8 mouse cellular contexts compared by ENCODE assay signal in genomic region chr5:114569918-114570670, GRCm38 (mm10). TPM values are rescaled to one million over a fixed set of nuclear protein-coding genes. Genes with fewer than 3 reads are reported as not detected.
DNase-seq lines count a peak whose midpoint lies in the region; ATAC-seq lines count a peak whose summit lies in the region.

No protein-coding gene starts in this region.

- no peak overlapping the region for H3K27ac ChIP-seq in embryonic facial prominence, embryonic 10.5 days (replicated peaks)
- no peak overlapping the region for H3K27ac ChIP-seq in heart, embryonic 12.5 days (ENCODE audit: poor library complexity, severe bottlenecking)
- no peak overlapping the region for H3K27ac ChIP-seq in liver, embryonic 12.5 days
- no peak overlapping the region for H3K27ac ChIP-seq in neural tube, embryonic 14.5 days (ENCODE audit: low read depth, low read length)

- peak; percentile 64 to 69 for DNase-seq in adrenal gland, postnatal 36 days
- DNase-seq in embryonic facial prominence, embryonic 10.5 days (ENCODE audit: low spot score): no peak
- peak; percentile 59 for DNase-seq in kidney, postnatal 14 days
- DNase-seq in spleen, postnatal 14 days (ENCODE audit: low spot score in 2 of 2): no peak

- peaks cover 83% of the 10 kb centered on the region for H3K27me3 ChIP-seq in embryonic facial prominence, embryonic 10.5 days (replicated peaks; ENCODE audit: low read depth, poor library complexity, severe bottlenecking)
- peaks cover 75% of the 10 kb centered on the region for H3K27me3 ChIP-seq in heart, embryonic 12.5 days (replicated peaks)
- peaks cover 95% of the 10 kb centered on the region for H3K27me3 ChIP-seq in liver, embryonic 12.5 days (replicated peaks)
- H3K27me3 ChIP-seq in neural tube, embryonic 14.5 days (ENCODE audit: control insufficient read depth, insufficient read depth, low read length): no peaks in the 10 kb centered on the region

- H3K4me1 ChIP-seq in embryonic facial prominence, embryonic 10.5 days: peaks cover 92% of the 10 kb centered on the region
- H3K4me1 ChIP-seq in heart, embryonic 12.5 days (replicated peaks): peaks cover 66% of the 10 kb centered on the region
- peaks cover 66% of the 10 kb centered on the region for H3K4me1 ChIP-seq in liver, embryonic 12.5 days
- H3K4me1 ChIP-seq in neural tube, embryonic 14.5 days (ENCODE audit: control insufficient read depth, insufficient read depth, low read length): peaks cover 60% of the 10 kb centered on the region

- H3K4me3 ChIP-seq in embryonic facial prominence, embryonic 10.5 days: peak overlapping the region; percentile 82
- no peak overlapping the region for H3K4me3 ChIP-seq in heart, embryonic 12.5 days
- peak overlapping the region; percentile 66 for H3K4me3 ChIP-seq in liver, embryonic 12.5 days
- peak overlapping the region; percentile 90 for H3K4me3 ChIP-seq in neural tube, embryonic 14.5 days (ENCODE audit: low read depth, low read length)

- H3K9me3 ChIP-seq in embryonic facial prominence, embryonic 10.5 days: no peaks in the 10 kb centered on the region
- no peaks in the 10 kb centered on the region for H3K9me3 ChIP-seq in heart, embryonic 12.5 days (replicated peaks)
- no peaks in the 10 kb centered on the region for H3K9me3 ChIP-seq in liver, embryonic 12.5 days (replicated peaks)
- H3K9me3 ChIP-seq in neural tube, embryonic 14.5 days (ENCODE audit: control insufficient read depth, low read length): no peaks in the 10 kb centered on the region

- no peak overlapping the region for H3K9ac ChIP-seq in heart, embryonic 12.5 days
- H3K9ac ChIP-seq in liver, embryonic 12.5 days: no peak overlapping the region
- H3K9ac ChIP-seq in neural tube, embryonic 14.5 days (replicated peaks; ENCODE audit: low read depth, low read length): peak overlapping the region; percentile 34; the same call in 1 of the 2 replicates

- WGBS in embryonic facial prominence, embryonic 10.5 days: 37% methylated on average over 14 of the region's 16 CpGs
- WGBS in heart, embryonic 12.5 days: 36% methylated on average over 13 of the region's 16 CpGs
- 40% methylated on average over 11 of the region's 16 CpGs for WGBS in liver, embryonic 12.5 days (ENCODE audit: insufficient replicate concordance)
- 13% methylated on average over 11 of the region's 16 CpGs for WGBS in neural tube, embryonic 14.5 days

- H3K36me3 ChIP-seq in embryonic facial prominence, embryonic 10.5 days (replicated peaks): no peaks in the 10 kb centered on the region
- H3K36me3 ChIP-seq in heart, embryonic 12.5 days: no peaks in the 10 kb centered on the region
- no peaks in the 10 kb centered on the region for H3K36me3 ChIP-seq in liver, embryonic 12.5 days
- no peaks in the 10 kb centered on the region for H3K36me3 ChIP-seq in neural tube, embryonic 14.5 days (ENCODE audit: control insufficient read depth, insufficient read depth, low read length)

- peak overlapping the region; percentile 99 for H3K4me2 ChIP-seq in heart, embryonic 12.5 days
- peak overlapping the region; percentile 95 for H3K4me2 ChIP-seq in liver, embryonic 12.5 days
- peak overlapping the region; percentile 77 for H3K4me2 ChIP-seq in neural tube, embryonic 14.5 days (ENCODE audit: low read depth, low read length)

- ATAC-seq in heart, embryonic 12.5 days (ENCODE audit: insufficient number of reproducible peaks, low FRiP score): no peak
- no peak for ATAC-seq in liver, embryonic 12.5 days
- no peak for ATAC-seq in neural tube, embryonic 14.5 days (ENCODE audit: low read depth)
- no peak for ATAC-seq in CD4-positive, CD25-positive, alpha-beta regulatory T cell, adult 4 months

RNA-seq across cellular contexts. Expression of gene Fam222a, which starts 2.3 kb away (rescaled TPM):
- 100 to 1,000 TPM in 1 of 2 experiments, 10 to 100 TPM in 1; 52.1 to 118 TPM for total RNA-seq in adrenal gland, postnatal 36 days (2021)
- polyA plus RNA-seq in embryonic facial prominence, embryonic 10.5 days (2016; fragmentation: Nextera tagmentation; extraction: Ambion mirVana): 2.3 and 3.8 TPM in 2 replicates
- polyA plus RNA-seq in heart, embryonic 12.5 days (2016; fragmentation: Nextera tagmentation; extraction: Ambion mirVana): 0.63 and 1.1 TPM in 2 replicates
- 1.3 and 1.4 TPM in 2 replicates for polyA plus RNA-seq in liver, embryonic 12.5 days (2016; fragmentation: Nextera tagmentation; extraction: Ambion mirVana)
- polyA plus RNA-seq in neural tube, embryonic 14.5 days (2014; fragmentation: Nextera tagmentation; extraction: Ambion mirVana): 5.3 and 7.0 TPM in 2 replicates
- not detected for polyA plus RNA-seq in CD4-positive, CD25-positive, alpha-beta regulatory T cell, adult 4 months (2017; shearing (Covaris generic))

Comparison
In these comparisons a context has a peak if more than half of its experiments do, and no peak if none do; other contexts are left out.
1. DNase-seq: peak in adrenal gland, postnatal 36 days (2 of 2) and kidney, postnatal 14 days (single experiment); none in embryonic facial prominence, embryonic 10.5 days (single experiment) and spleen, postnatal 14 days (0 of 2).
2. Peak in every context shown above with its lines, with median percentiles within 50 percentile points of each other: H3K4me2 ChIP-seq.